ENCODE assay signal across 21 mouse cellular contexts in genomic region chr5:104504883-104505282, GRCm38 (mm10). TPM values are rescaled to one million over a fixed set of nuclear protein-coding genes. Genes with fewer than 3 reads are reported as not detected.
DNase-seq lines count a peak whose midpoint lies in the region; ATAC-seq and TF ChIP-seq lines count a peak whose summit lies in the region.
"Had no signal": no experiment of that assay in that cellular context is flagged by ENCODE, and none has a peak within 500 bp of the region (broad histone marks: within the 10 kb centered on the region; RNA-seq: fewer than 3 reads in every experiment).

No protein-coding gene starts in this region.

- peaks cover 34% of the 10 kb centered on the region for H3K36me3 ChIP-seq in kidney, embryonic 14.5 days (ENCODE audit: control insufficient read depth, insufficient read depth, low read length)
- peaks cover 6% of the 10 kb centered on the region; the same call in 1 of the 2 replicates for H3K36me3 ChIP-seq in lung, postnatal 0 days (ENCODE audit: insufficient read depth, low read length)

- WGBS in kidney, embryonic 14.5 days, result 94% methylated on average over 2 of the region's 2 CpGs
- WGBS in lung, postnatal 0 days, result 83% methylated on average over 2 of the region's 2 CpGs

- H3K4me3 ChIP-seq in kidney, embryonic 14.5 days (ENCODE audit: low read length), result no peak overlapping the region
- H3K4me3 ChIP-seq in lung, postnatal 0 days (ENCODE audit: low read depth, low read length), result no peak overlapping the region
- H3K4me3 ChIP-seq: embryonic facial prominence, embryonic 10.5 days; forebrain, embryonic 10.5 days; gastrocnemius, adult 2 months; heart, embryonic 10.5 days; hindbrain, embryonic 13.5 days had no signal

- no peak overlapping the region for H3K27ac ChIP-seq in kidney, embryonic 14.5 days (ENCODE audit: low read depth, low read length)
- no peak overlapping the region for H3K27ac ChIP-seq in lung, postnatal 0 days (ENCODE audit: low read length)
- H3K27ac ChIP-seq: embryonic facial prominence, embryonic 10.5 days; forebrain, embryonic 10.5 days; gastrocnemius, adult 2 months; heart, embryonic 10.5 days; hindbrain, embryonic 13.5 days had no signal

- H3K27me3 ChIP-seq in kidney, embryonic 14.5 days (ENCODE audit: control insufficient read depth, insufficient read depth, low read length), result no peaks in the 10 kb centered on the region
- no peaks in the 10 kb centered on the region for H3K27me3 ChIP-seq in lung, postnatal 0 days (replicated peaks; ENCODE audit: insufficient read depth, low read length)
- H3K27me3 ChIP-seq: CH12.LX; hindbrain, embryonic 13.5 days had no signal

- no peak overlapping the region for H3K4me2 ChIP-seq in kidney, embryonic 14.5 days (replicated peaks; ENCODE audit: low read depth, low read length)
- H3K4me2 ChIP-seq in lung, postnatal 0 days (replicated peaks; ENCODE audit: low read depth, low read length), result no peak overlapping the region
- H3K4me2 ChIP-seq: hindbrain, embryonic 13.5 days had no signal

- no peaks in the 10 kb centered on the region for H3K9me3 ChIP-seq in kidney, embryonic 14.5 days (ENCODE audit: control insufficient read depth, low read length)
- H3K9me3 ChIP-seq in lung, postnatal 0 days (ENCODE audit: low read length), result no peaks in the 10 kb centered on the region
- H3K9me3 ChIP-seq: embryonic facial prominence, embryonic 10.5 days; heart, embryonic 10.5 days; hindbrain, embryonic 13.5 days had no signal

- ATAC-seq in kidney, embryonic 14.5 days (ENCODE audit: low FRiP score, low TSS enrichment), result no peak
- ATAC-seq in lung, postnatal 0 days, result no peak
- ATAC-seq: forebrain, embryonic 14.5 days had no signal

- DNase-seq in kidney, adult 18-20 months, result peak; percentile 31
- peak; percentile 33 to 58 for DNase-seq in kidney, postnatal 25 days
- DNase-seq in kidney, postnatal 14 days, result no peak
- DNase-seq in lung, postnatal 36 days, result peak; percentile 32
- no peak for DNase-seq in lung, postnatal 0 days (ENCODE audit: low spot score)
- no peak for DNase-seq in gastrocnemius, postnatal 14 days
- DNase-seq: adrenal gland, adult 8-10 months; adrenal gland, postnatal 36 days; cerebellum, adult 2 months; cerebellum, postnatal 10 days; gastrocnemius, adult 2 months; gastrocnemius, postnatal 36 days; heart, adult 18-20 months; heart, postnatal 10 days had no signal

- no peak overlapping the region for H3K9ac ChIP-seq in kidney, embryonic 14.5 days (ENCODE audit: low read depth, low read length)
- no peak overlapping the region for H3K9ac ChIP-seq in lung, postnatal 0 days (replicated peaks; ENCODE audit: low read depth)
- H3K9ac ChIP-seq: hindbrain, embryonic 13.5 days had no signal

- TF ChIP-seq CTCF in lung, postnatal 0 days (IDR thresholded peaks at IDR 0.05), result no peak

- intact Hi-C loops in gastrocnemius, postnatal 14 days (cut with DNase I; ENCODE audit: low total_unique reads), result no loop called here

- TF ChIP-seq EP300 in lung, postnatal 0 days (IDR thresholded peaks at IDR 0.05), result no peak

- peaks cover 6% of the 10 kb centered on the region for H3K4me1 ChIP-seq in kidney, embryonic 14.5 days (ENCODE audit: control insufficient read depth, insufficient read depth, low read length)
- H3K4me1 ChIP-seq in lung, postnatal 0 days (ENCODE audit: insufficient read depth, low read depth, low read length), result 0 out of 2 replicates have a peak, but pooled peaks cover 4% of the 10 kb centered on the region

RNA-seq across cellular contexts. Expression of gene BC005561, which starts 3.3 kb away (rescaled TPM):
- 15.9 and 16.3 TPM in 2 replicates for polyA plus RNA-seq in kidney, embryonic 14.5 days (2014; fragmentation: Nextera tagmentation; extraction: Ambion mirVana)
- 9.1 and 9.5 TPM in 2 replicates for polyA plus RNA-seq in lung, postnatal 0 days (2015; fragmentation: Nextera tagmentation; extraction: Ambion mirVana)
- 1 to 10 TPM; 3.5 to 4.2 TPM for total RNA-seq in gastrocnemius, postnatal 14 days (2021)

RNA-seq across cellular contexts. Expression of gene Pkd2, which starts 45.6 kb away (rescaled TPM):
- polyA plus RNA-seq in kidney, embryonic 14.5 days (2014; fragmentation: Nextera tagmentation; extraction: Ambion mirVana), result 15.3 and 29.3 TPM in 2 replicates
- 11.0 and 13.5 TPM in 2 replicates for polyA plus RNA-seq in lung, postnatal 0 days (2015; fragmentation: Nextera tagmentation; extraction: Ambion mirVana)
- 10 to 100 TPM; 19.6 to 21.1 TPM for total RNA-seq in gastrocnemius, postnatal 14 days (2021)
- total RNA-seq: CH12.LX had no signal

Comparison
In these comparisons a context has a peak if more than half of its experiments do, and no peak if none do; other contexts are left out.
1. DNase-seq: peak in kidney, adult 18-20 months (single experiment), kidney, postnatal 25 days (2 of 2) and lung, postnatal 36 days (single experiment); none in kidney, postnatal 14 days (single experiment), lung, postnatal 0 days (single experiment) and gastrocnemius, postnatal 14 days (single experiment).